Mouse (Mus musculus) embryonic facial prominence, embryonic 11.5 days (tissue): Measurements from ENCODE around the gene Fbln1. TPM values are rescaled to one million over a fixed set of nuclear protein-coding genes. Genes with fewer than 3 reads are reported as not detected.

Experiments used
- ATAC-seq: fragments of 200-750 bp; cut with Nextera tagmentation; replicated peaks from 2 replicates; pipeline ENCODE4 v1.8.0; 2017; ENCODE audit warnings: low read depth; ENCODE audit not compliant: insufficient number of reproducible peaks, low FRiP score, low TSS enrichment
- DNase-seq: peaks from one replicate; pipeline ENCODE4 v3.0.0-alpha.2; 2015; ENCODE audit warnings: low spot score
- H3K27ac ChIP-seq: fragments of 300-500 bp; sonication (generic); replicated peaks from 2 replicates; pipeline ENCODE4 v1.5.1; 2014; ENCODE audit warnings: mild to moderate bottlenecking, low read depth, low read length, control low read depth
- H3K27me3 ChIP-seq: fragments of 300-500 bp; sonication (generic); 2 replicates; pipeline ENCODE4 v1.6.1; 2014; ENCODE audit warnings: mild to moderate bottlenecking, low read length, moderate library complexity, mixed read lengths; ENCODE audit not compliant: control insufficient read depth, insufficient read depth
- H3K36me3 ChIP-seq: fragments of 300-500 bp; sonication (generic); replicated peaks from 2 replicates; pipeline ENCODE4 v1.6.1; 2014; ENCODE audit warnings: low read depth, mild to moderate bottlenecking, low read length, moderate library complexity, mixed read lengths; ENCODE audit not compliant: control insufficient read depth, insufficient read depth
- H3K4me1 ChIP-seq: fragments of 300-500 bp; sonication (generic); 2 replicates; pipeline ENCODE4 v1.6.1; 2014; ENCODE audit warnings: low read length, mixed read lengths; ENCODE audit not compliant: control insufficient read depth, insufficient read depth
- H3K4me2 ChIP-seq: fragments of 300-500 bp; sonication (generic); 2 replicates; pipeline ENCODE4 v1.6.1; 2014; ENCODE audit warnings: low read depth, mild to moderate bottlenecking, control low read depth, low read length, moderate library complexity
- H3K4me3 ChIP-seq: fragments of 300-500 bp; sonication (generic); 2 replicates; pipeline ENCODE4 v1.5.1; 2014; ENCODE audit warnings: low read depth, low read length, control low read depth
- H3K9ac ChIP-seq: fragments of 300-500 bp; sonication (generic); replicated peaks from 2 replicates; pipeline ENCODE4 v1.6.1; 2014; ENCODE audit warnings: mild to moderate bottlenecking, control low read depth, low read length
- H3K9me3 ChIP-seq: fragments of 300-500 bp; sonication (generic); replicated peaks from 2 replicates; pipeline ENCODE4 v1.6.1; 2016; ENCODE audit warnings: mild to moderate bottlenecking, low read length, inconsistent platforms, mixed read lengths; ENCODE audit not compliant: control insufficient read depth
- WGBS: fragments of 180-500 bp; shearing (Covaris S2); extraction: QIAGEN DNeasy Blood & Tissue Kit; methylation state at CpG from one replicate; pipeline ENCODE4 v1.1.7; 2014; 5-methylcytosine and 5-hydroxymethylcytosine counted together
- polyA plus RNA-seq: library from polyadenylated mRNA; unstranded; fragments of >200 nt; fragmentation: Nextera tagmentation; extraction: Ambion mirVana; gene quantifications from 2 replicates; pipeline ENCODE4 v1.2.1, GENCODE M21; 2014

The Fbln1 gene
- polyA plus RNA-seq, 1 experiment from 2014 or later = 200 TPM

GRCm38 (mm10) chr15:85173425-85173824 lies 32.3 kb upstream of the Fbln1 start:
- Histone ChIP-seq H3K4me1 (no peaks in the 10 kb centered on the region; the same call in 1 of the 2 replicates), H3K36me3 (no peaks in the 10 kb centered on the region), H3K4me3 (no peak overlapping the region), H3K27me3 (no peaks in the 10 kb centered on the region), H3K4me2 (no peak overlapping the region), H3K9ac (no peak overlapping the region), H3K9me3 (no peaks in the 10 kb centered on the region), H3K27ac (0 out of 2 replicates have a peak overlapping the region, but pooled peaks have one; percentile 28)
- ATAC-seq = 0 out of 2 replicates have a peak, but pooled peaks have one; percentile 62
- 50% methylated on average over 8 of the region's 8 CpGs for WGBS
- peak; percentile 66 for DNase-seq

GRCm38 (mm10) chr15:85174060-85174459 lies 31.7 kb upstream of the Fbln1 start:
- ATAC-seq (no peak), DNase-seq (no peak)
- WGBS = 69% methylated on average over 10 of the region's 10 CpGs
- no peak overlapping the region for H3K4me3 ChIP-seq
- no peak overlapping the region for H3K27ac ChIP-seq
- H3K4me2 ChIP-seq = no peak overlapping the region
- H3K27me3 ChIP-seq = no peaks in the 10 kb centered on the region
- no peaks in the 10 kb centered on the region for H3K36me3 ChIP-seq
- H3K9ac ChIP-seq = no peak overlapping the region
- H3K4me1 ChIP-seq = no peaks in the 10 kb centered on the region; the same call in 1 of the 2 replicates
- no peaks in the 10 kb centered on the region for H3K9me3 ChIP-seq

GRCm38 (mm10) chr15:85177576-85177975 lies 28.2 kb upstream of the Fbln1 start:
- no peaks in the 10 kb centered on the region for H3K27me3 ChIP-seq
- WGBS = 83% methylated on average over 8 of the region's 8 CpGs
- no peak for ATAC-seq

GRCm38 (mm10) chr15:85178172-85178571 lies 27.6 kb upstream of the Fbln1 start:
- H3K9me3 ChIP-seq = no peaks in the 10 kb centered on the region
- H3K36me3 ChIP-seq = no peaks in the 10 kb centered on the region
- H3K9ac ChIP-seq = no peak overlapping the region
- WGBS = 71% methylated on average over 6 of the region's 6 CpGs
- no peaks in the 10 kb centered on the region; the same call in 1 of the 2 replicates for H3K4me1 ChIP-seq
- no peaks in the 10 kb centered on the region for H3K27me3 ChIP-seq
- no peak overlapping the region for H3K4me3 ChIP-seq
- DNase-seq (no peak), ATAC-seq (no peak)
- no peak overlapping the region for H3K4me2 ChIP-seq
- H3K27ac ChIP-seq = no peak overlapping the region

More at GRCm38 (mm10) chr15:85177576-85177975, 28.2 kb upstream of the Fbln1 start:
- Histone ChIP-seq H3K4me2 (no peak overlapping the region), H3K4me3 (no peak overlapping the region), H3K4me1 (no peaks in the 10 kb centered on the region; the same call in 1 of the 2 replicates), H3K36me3 (no peaks in the 10 kb centered on the region), H3K27ac (no peak overlapping the region), H3K9ac (no peak overlapping the region), H3K9me3 (no peaks in the 10 kb centered on the region)
- DNase-seq = peak; percentile 94

GRCm38 (mm10) chr15:85179528-85180180 lies 26.1 kb upstream of the Fbln1 start:
- Histone ChIP-seq H3K4me2 (no peak overlapping the region), H3K4me1 (no peaks in the 10 kb centered on the region; the same call in 1 of the 2 replicates), H3K36me3 (no peaks in the 10 kb centered on the region), H3K9ac (no peak overlapping the region), H3K9me3 (no peaks in the 10 kb centered on the region), H3K27ac (0 out of 2 replicates have a peak overlapping the region, but pooled peaks have one; percentile 36), H3K27me3 (no peaks in the 10 kb centered on the region), H3K4me3 (no peak overlapping the region)
- 60% methylated on average over 7 of the region's 7 CpGs for WGBS
- DNase-seq = peak; percentile 47
- no peak for ATAC-seq

GRCm38 (mm10) chr15:85180368-85180767 lies 25.4 kb upstream of the Fbln1 start:
- Histone ChIP-seq H3K4me2 (no peak overlapping the region), H3K9ac (no peak overlapping the region), H3K27ac (no peak overlapping the region), H3K4me3 (no peak overlapping the region), H3K36me3 (no peaks in the 10 kb centered on the region), H3K4me1 (no peaks in the 10 kb centered on the region; the same call in 1 of the 2 replicates), H3K9me3 (no peaks in the 10 kb centered on the region), H3K27me3 (no peaks in the 10 kb centered on the region)
- no peak for DNase-seq
- no peak for ATAC-seq

GRCm38 (mm10) chr15:85182063-85182462 lies 23.7 kb upstream of the Fbln1 start:
- DNase-seq (no peak), ATAC-seq (no peak)
- Histone ChIP-seq H3K9ac (no peak overlapping the region), H3K27ac (no peak overlapping the region), H3K9me3 (no peaks in the 10 kb centered on the region), H3K4me3 (no peak overlapping the region), H3K36me3 (no peaks in the 10 kb centered on the region), H3K27me3 (no peaks in the 10 kb centered on the region), H3K4me1 (no peaks in the 10 kb centered on the region; the same call in 1 of the 2 replicates), H3K4me2 (no peak overlapping the region)
- 83% methylated on average over 4 of the region's 4 CpGs for WGBS

GRCm38 (mm10) chr15:85186916-85187315 lies 18.8 kb upstream of the Fbln1 start:
- no peaks in the 10 kb centered on the region; the same call in 1 of the 2 replicates for H3K4me1 ChIP-seq
- H3K36me3 ChIP-seq = no peaks in the 10 kb centered on the region

More at GRCm38 (mm10) chr15:85186916-85187315, 18.8 kb upstream of the Fbln1 start:
- H3K9me3 ChIP-seq = no peaks in the 10 kb centered on the region
- WGBS = 78% methylated on average over 7 of the region's 7 CpGs
- no peak overlapping the region for H3K4me3 ChIP-seq
- DNase-seq (no peak), ATAC-seq (no peak)
- no peak overlapping the region for H3K27ac ChIP-seq
- H3K4me2 ChIP-seq = no peak overlapping the region
- H3K27me3 ChIP-seq = no peaks in the 10 kb centered on the region
- no peak overlapping the region for H3K9ac ChIP-seq
